Mouse (Mus musculus): ENCODE results near the gene Zfp692. TPM values are rescaled to one million over a fixed set of nuclear protein-coding genes. Genes with fewer than 3 reads are reported as not detected.

Zfp692 gene
- polyA plus RNA-seq, 1 experiment from 2014 or later, result 3.9 TPM

GRCm38 (mm10) chr11:58268285-58268684 lies 38.6 kb upstream of the Zfp692 start:
- no peak for ATAC-seq
- no peak for TF ChIP-seq CTCF (IDR thresholded peaks at IDR 0.05; ENCODE audit: low read depth)
- WGBS, result 57% methylated on average over 3 of the region's 3 CpGs

DNA sequence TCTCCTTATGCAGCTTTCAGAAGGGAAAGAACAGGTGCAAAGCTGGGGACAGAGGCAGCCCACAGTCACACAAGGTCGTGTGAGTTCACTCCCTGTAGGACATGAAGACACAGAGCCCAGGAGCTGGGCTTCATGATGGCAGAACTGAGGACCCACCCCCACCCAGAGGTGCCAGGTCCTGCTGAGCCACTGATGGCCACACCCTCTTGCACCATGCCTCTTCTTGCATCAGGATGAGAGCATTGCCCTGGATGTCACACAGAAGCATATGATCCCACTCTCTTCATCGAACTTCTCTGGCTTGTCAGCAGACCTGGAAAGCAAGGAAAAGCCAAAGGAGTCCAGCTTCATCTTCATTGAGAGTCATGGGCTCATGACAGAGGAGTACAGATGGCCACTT lies 32.3 kb upstream of the Zfp692 start, which contains the start of gene 4930438A08Rik:
TSS of gene 4930438A08Rik (plus strand) at position 228 of the 400 bp plus-strand sequence.
- Histone ChIP-seq H3K36me3 (ENCODE audit: control insufficient read depth, insufficient read depth) (no peaks in the 10 kb centered on the region), H3K27ac (ENCODE audit: low read depth, low read length) (no peak within 1 kb of the TSS), H3K9me3 (ENCODE audit: control insufficient read depth) (no peaks in the 10 kb centered on the region), H3K4me1 (replicated peaks; ENCODE audit: control insufficient read depth, insufficient read depth, low read length) (no peaks in the 10 kb centered on the region), H3K27me3 (replicated peaks; ENCODE audit: control insufficient read depth, insufficient read depth, low read length) (peaks cover 6% of the 10 kb centered on the region; the same call in 1 of the 2 replicates), H3K4me3 (ENCODE audit: low read depth, low read length) (no peak within 1 kb of the TSS), H3K4me2 (replicated peaks; ENCODE audit: low read depth) (no peak within 1 kb of the TSS), H3K9ac (ENCODE audit: low read depth, low read length) (no peak within 1 kb of the TSS)
- 50% methylated on average over 2 of the region's 2 CpGs for WGBS
- no peak for ATAC-seq
- no peak for TF ChIP-seq CTCF (IDR thresholded peaks at IDR 0.05; ENCODE audit: low read depth)

More at GRCm38 (mm10) chr11:58268285-58268684, 38.6 kb upstream of the Zfp692 start:
- H3K9ac ChIP-seq (ENCODE audit: low read depth, low read length), result no peak overlapping the region
- H3K9me3 ChIP-seq (ENCODE audit: control insufficient read depth), result no peaks in the 10 kb centered on the region
- H3K4me3 ChIP-seq (ENCODE audit: low read depth, low read length), result no peak overlapping the region
- no peaks in the 10 kb centered on the region for H3K4me1 ChIP-seq (replicated peaks; ENCODE audit: control insufficient read depth, insufficient read depth, low read length)
- H3K4me2 ChIP-seq (replicated peaks; ENCODE audit: low read depth), result no peak overlapping the region
- H3K27ac ChIP-seq (ENCODE audit: low read depth, low read length), result no peak overlapping the region
- no peaks in the 10 kb centered on the region for H3K27me3 ChIP-seq (replicated peaks; ENCODE audit: control insufficient read depth, insufficient read depth, low read length)
- H3K36me3 ChIP-seq (ENCODE audit: control insufficient read depth, insufficient read depth), result no peaks in the 10 kb centered on the region

DNA sequence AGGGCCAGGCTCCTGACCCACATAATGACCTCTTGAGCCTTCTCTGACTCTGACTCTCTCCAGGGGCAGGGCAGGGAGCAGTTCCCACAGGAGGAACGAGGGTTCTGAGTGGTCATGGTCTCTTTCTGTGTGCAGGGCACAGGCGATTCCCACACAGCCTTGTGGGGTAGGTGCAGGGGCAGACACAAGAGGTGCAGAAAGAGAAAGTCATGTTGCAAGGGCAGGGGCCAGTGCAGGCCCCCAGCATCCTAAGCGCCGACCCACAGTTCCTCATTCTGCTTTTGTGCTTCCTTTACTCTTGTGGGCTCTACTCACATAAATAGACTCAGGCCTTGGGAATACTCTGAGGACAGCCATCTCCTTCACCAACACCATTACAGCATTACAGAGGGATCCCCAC lies 31.1 kb upstream of the Zfp692 start:
- H3K4me2 ChIP-seq (replicated peaks; ENCODE audit: low read depth), result no peak overlapping the region
- no peak overlapping the region for H3K27ac ChIP-seq (ENCODE audit: low read depth, low read length)
- no peaks in the 10 kb centered on the region for H3K9me3 ChIP-seq (ENCODE audit: control insufficient read depth)
- H3K9ac ChIP-seq (ENCODE audit: low read depth, low read length), result no peak overlapping the region
- no peaks in the 10 kb centered on the region for H3K4me1 ChIP-seq (replicated peaks; ENCODE audit: control insufficient read depth, insufficient read depth, low read length)
- 71% methylated on average over 4 of the region's 4 CpGs for WGBS
- H3K4me3 ChIP-seq (ENCODE audit: low read depth, low read length), result no peak overlapping the region
- H3K27me3 ChIP-seq (replicated peaks; ENCODE audit: control insufficient read depth, insufficient read depth, low read length), result peaks cover 6% of the 10 kb centered on the region; the same call in 1 of the 2 replicates
- H3K36me3 ChIP-seq (ENCODE audit: control insufficient read depth, insufficient read depth), result no peaks in the 10 kb centered on the region
- TF ChIP-seq CTCF (IDR thresholded peaks at IDR 0.05; ENCODE audit: low read depth), result no peak
- ATAC-seq, result no peak

- Histone ChIP-seq H3K9ac (ENCODE audit: low read depth, low read length) (no peak overlapping the region), H3K27ac (ENCODE audit: low read depth, low read length) (no peak overlapping the region), H3K9me3 (ENCODE audit: control insufficient read depth) (no peaks in the 10 kb centered on the region), H3K27me3 (replicated peaks; ENCODE audit: control insufficient read depth, insufficient read depth, low read length) (peaks cover 10% of the 10 kb centered on the region; the same call in 1 of the 2 replicates), H3K36me3 (ENCODE audit: control insufficient read depth, insufficient read depth) (no peaks in the 10 kb centered on the region), H3K4me1 (replicated peaks; ENCODE audit: control insufficient read depth, insufficient read depth, low read length) (no peaks in the 10 kb centered on the region), H3K4me2 (replicated peaks; ENCODE audit: low read depth) (no peak overlapping the region), H3K4me3 (ENCODE audit: low read depth, low read length) (no peak overlapping the region)
- ATAC-seq, result no peak
- 84% methylated on average over 13 of the region's 13 CpGs for WGBS
- no peak for TF ChIP-seq CTCF (IDR thresholded peaks at IDR 0.05; ENCODE audit: low read depth)
Observed at GRCm38 (mm10) chr11:58281970-58282496, 24.8 kb upstream of the Zfp692 start.

DNA sequence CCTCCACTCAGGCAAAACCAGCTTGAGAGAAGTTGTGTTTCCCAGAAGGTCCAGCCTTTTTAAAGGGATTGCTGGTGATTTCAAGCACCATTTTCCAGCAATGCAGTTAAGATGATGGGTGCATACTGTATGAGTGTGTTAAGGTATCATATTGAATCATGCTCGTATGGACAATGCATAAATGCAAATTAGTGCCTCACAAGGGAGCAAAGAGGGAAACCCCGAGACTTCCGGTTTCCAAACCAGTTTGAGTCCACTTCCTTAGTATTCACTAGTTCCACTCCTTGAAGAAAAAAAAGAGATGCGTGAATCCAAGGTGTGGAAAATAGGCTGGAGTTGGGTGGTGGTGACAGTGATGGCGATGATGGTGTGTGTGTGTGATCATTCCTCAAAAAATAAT lies 24.4 kb upstream of the Zfp692 start:
- Histone ChIP-seq H3K9me3 (ENCODE audit: control insufficient read depth) (no peaks in the 10 kb centered on the region), H3K4me2 (replicated peaks; ENCODE audit: low read depth) (no peak overlapping the region), H3K4me1 (replicated peaks; ENCODE audit: control insufficient read depth, insufficient read depth, low read length) (no peaks in the 10 kb centered on the region), H3K27ac (ENCODE audit: low read depth, low read length) (no peak overlapping the region), H3K27me3 (replicated peaks; ENCODE audit: control insufficient read depth, insufficient read depth, low read length) (peaks cover 10% of the 10 kb centered on the region; the same call in 1 of the 2 replicates), H3K4me3 (ENCODE audit: low read depth, low read length) (no peak overlapping the region), H3K9ac (ENCODE audit: low read depth, low read length) (no peak overlapping the region), H3K36me3 (ENCODE audit: control insufficient read depth, insufficient read depth) (no peaks in the 10 kb centered on the region)
- no peak for TF ChIP-seq CTCF (IDR thresholded peaks at IDR 0.05; ENCODE audit: low read depth)
- ATAC-seq, result no peak
- WGBS, result 78% methylated on average over 5 of the region's 5 CpGs

DNA sequence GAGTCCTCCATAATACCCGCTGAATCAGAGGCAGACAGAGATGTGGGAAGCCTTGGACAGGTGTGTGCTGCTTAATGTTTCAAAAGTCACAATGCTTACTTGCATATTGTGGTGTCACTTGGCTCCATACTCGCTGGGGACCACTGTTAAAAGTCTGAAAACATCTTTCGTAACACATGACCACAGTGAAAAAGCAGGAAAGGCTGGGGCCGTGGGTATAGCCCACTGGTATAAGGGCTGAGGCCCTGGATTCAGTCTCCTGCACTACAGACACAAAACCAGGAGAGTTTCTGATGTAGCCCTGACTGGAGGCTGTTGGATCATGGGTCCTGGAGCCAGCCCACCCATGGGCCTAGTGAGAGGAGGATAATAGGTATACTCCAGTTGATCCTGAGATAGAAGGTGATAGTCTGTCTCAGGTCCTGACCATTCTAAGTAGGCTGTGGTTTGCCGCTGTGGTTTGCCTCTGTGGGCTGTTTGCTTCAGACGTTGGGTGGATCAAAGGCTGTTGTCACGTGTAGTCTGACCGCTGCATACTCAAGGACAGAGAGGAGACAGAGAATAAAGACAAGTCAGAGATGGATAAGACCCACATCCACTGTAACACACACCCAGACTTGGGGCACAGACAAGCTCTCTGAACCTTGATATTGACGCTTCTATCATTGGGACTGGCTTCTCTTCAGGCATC lies 16.7 kb upstream of the Zfp692 start:
- no peak overlapping the region for H3K4me3 ChIP-seq (ENCODE audit: low read depth, low read length)
- no peaks in the 10 kb centered on the region for H3K36me3 ChIP-seq (ENCODE audit: control insufficient read depth, insufficient read depth)
- no peak overlapping the region for H3K4me2 ChIP-seq (replicated peaks; ENCODE audit: low read depth)
- H3K27me3 ChIP-seq (replicated peaks; ENCODE audit: control insufficient read depth, insufficient read depth, low read length), result peaks cover 12% of the 10 kb centered on the region; the same call in 1 of the 2 replicates
- no peak overlapping the region for H3K9ac ChIP-seq (ENCODE audit: low read depth, low read length)
- H3K4me1 ChIP-seq (replicated peaks; ENCODE audit: control insufficient read depth, insufficient read depth, low read length), result no peaks in the 10 kb centered on the region
- WGBS, result 70% methylated on average over 9 of the region's 9 CpGs
- ATAC-seq, result no peak
- TF ChIP-seq CTCF (IDR thresholded peaks at IDR 0.05; ENCODE audit: low read depth), result no peak
- no peaks in the 10 kb centered on the region for H3K9me3 ChIP-seq (ENCODE audit: control insufficient read depth)
- no peak overlapping the region for H3K27ac ChIP-seq (ENCODE audit: low read depth, low read length)
